Mouse (Mus musculus) liver, embryonic 14.5 days (tissue): ENCODE measurements at regions not wholly inside any gene's neighbourhood (a gene's known extent, or its start where the extent isn't known, plus 50 kb on each side); places are given as distances from the start of the nearest gene placed in this dataset.

ENCODE experiments used
- CTCF ChIP-seq: IDR thresholded peaks from 2 replicates; pipeline ENCODE4 v1.5.1; 2016; ENCODE audit warnings: antibody characterized with exemption, low read depth, control low read depth
- EP300 ChIP-seq: IDR thresholded peaks from 2 replicates; pipeline ENCODE4 v1.6.1; 2016; ENCODE audit warnings: antibody characterized with exemption, low read depth

GRCm38 (mm10) chr9:33849623-33850022 is 636.1 kb upstream of the Kirrel3 start:
- TF ChIP-seq CTCF: no peak
- TF ChIP-seq EP300: no peak
